Mouse (Mus musculus) adrenal gland, postnatal 10 days (tissue): ENCODE results near the gene Pnrc1. TPM values are rescaled to one million over a fixed set of nuclear protein-coding genes. Genes with fewer than 3 reads are reported as not detected.
A peak's percentile ranks its signal among the peaks of the same experiment; 100 is the strongest.

ENCODE experiments used
- DNase-seq: peaks from one replicate; pipeline ENCODE4 v3.0.0; 2021; ENCODE audit warnings: mixed read lengths
- total RNA-seq, 2 experiments: library from RNA; stranded (reverse); gene quantifications; 2 replicates each; pipeline ENCODE4 v1.2.3; 2021

Pnrc1 gene
- total RNA-seq, 2 experiments from 2014 or later: 173 to 217 TPM

DNA sequence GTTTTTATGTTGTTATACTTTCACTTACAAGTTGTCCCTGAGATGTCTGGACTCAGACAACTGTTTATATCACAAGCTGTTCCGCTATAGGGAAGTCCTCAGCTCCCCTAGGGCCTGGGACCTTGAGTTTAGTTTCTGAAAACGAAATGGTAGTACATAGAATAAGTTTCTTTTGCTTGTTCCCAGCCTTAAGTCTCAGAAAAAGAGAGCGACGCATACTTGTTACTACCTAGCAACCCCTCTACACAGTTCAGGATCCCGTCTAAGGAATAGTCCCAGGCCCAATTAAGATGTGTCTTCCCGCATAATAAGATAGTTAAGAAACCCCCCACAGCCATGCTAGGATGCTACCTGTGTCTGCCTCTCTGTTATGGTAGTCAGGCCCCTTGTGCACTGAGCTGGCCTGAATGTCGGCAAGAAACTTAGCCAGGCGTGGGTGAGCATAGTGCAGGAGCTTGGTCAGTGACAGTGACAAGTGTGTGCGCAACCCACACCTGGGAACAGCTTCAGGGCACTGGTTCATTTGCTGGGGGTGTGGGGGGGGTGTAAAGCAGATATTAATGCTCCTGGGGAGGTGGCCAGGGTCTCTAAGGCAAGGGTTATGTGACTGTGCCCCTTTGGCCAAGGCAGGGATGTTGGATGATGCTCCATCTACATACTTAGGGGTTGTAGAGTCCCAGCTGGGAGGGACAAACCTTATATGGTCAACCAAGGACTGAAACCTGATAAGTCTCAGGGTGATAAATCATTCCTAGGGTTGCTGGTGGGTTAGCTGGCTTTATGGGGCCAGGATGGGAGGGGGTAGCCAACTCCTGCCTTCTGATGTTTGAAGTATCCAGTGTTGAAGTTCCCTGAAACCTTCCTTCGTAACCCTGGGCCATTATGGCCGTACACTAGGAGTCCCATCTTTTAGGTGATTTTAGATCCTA is 19.3 kb downstream of the Pnrc1 start:
- no peak for DNase-seq

DNA sequence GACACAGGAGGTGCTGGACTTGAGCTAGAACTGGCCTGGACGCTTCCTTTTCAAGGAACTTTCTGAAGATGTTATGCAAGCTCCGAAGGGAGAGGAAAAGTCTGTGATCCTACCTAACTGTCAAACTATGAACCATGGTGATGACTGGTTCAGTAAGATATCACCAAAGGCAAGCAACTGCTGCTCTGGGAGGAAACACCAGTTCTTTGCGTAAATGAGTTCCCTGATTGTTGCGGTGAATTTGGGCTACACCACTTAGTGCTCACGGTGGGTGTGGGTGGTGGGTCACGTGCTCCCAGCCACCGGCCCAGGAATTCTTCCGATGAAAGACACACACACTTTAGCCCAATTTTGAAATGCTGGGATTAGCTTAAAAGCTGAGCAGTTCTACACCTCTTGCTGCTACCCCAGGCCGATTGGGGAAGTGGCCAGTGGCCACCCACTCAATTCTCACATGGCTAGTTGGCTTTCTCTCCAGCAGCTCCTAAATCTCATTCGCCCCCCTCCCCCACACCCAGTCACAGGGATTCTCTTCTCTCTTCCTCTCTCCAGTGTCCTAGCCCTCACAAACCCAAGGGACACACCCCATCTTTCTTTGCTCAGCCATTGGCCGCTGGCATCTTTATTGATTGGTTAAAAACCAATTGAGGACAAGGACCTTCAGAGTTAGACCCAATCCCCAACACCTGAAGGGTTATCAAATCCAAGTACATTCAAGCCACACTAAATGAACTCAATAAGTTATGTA is 24.8 kb downstream of the Pnrc1 start:
- no peak for DNase-seq

DNA sequence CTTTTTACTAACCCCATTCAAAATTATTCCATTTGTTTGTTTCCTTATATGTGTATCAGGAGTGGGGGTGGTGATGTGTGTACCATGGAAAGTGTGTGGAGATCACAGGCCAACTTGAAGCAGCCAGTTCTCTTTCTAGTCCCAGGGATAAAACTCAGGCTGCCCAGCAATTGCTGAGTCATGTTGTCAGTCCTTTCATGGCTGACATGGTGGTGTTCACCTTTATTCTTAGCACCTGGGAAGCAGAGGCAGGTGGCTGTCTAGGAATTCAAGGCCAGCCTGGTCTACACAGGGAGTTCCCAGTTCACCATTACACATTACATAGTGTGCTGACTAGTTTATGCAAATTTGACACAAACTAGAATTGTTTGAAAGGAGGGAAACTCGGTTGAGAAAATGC is 27.1 kb downstream of the Pnrc1 start:
- no peak for DNase-seq

DNA sequence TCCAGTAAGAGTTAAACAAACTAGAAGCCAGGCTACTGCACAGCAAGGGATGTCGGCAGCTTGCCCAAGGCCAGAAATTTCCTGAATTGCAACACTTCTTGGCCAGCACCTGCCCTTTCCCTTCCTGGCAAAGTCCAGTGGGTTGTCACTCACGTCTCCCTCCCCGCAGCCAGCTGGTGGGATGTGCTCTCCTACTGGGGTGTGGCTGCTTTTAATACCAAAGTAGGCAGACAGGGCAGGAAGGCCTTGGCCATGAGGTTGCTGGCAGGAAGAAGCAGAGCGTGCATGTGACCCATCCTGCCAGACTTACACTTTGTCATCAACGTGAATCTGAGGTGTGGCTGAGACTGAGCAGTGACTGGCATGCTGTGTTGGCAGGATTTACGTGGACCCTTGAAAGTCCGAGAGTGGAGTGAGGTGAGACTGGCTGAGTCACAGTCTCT is 28.6 kb downstream of the Pnrc1 start:
- DNase-seq: peak; percentile 97

DNA sequence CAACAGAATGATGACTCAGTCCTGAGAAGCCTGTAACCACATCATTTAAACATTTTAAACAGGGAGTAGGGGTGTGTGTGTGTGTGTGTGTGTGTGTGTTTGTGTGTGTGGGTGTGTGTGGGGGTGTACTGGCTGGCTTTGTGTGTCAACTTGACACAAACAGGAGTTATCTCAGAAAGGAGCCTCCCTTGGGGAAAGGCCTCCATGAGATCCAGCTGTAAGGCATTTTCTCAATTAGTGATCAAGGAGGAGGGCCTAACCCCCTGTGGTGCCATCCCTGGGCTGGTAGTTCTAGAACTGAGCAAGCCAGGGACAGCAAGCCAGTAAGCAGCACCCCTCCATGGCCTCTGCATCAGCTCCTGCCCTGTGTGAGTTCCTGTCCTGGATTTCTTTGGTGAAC is 29.7 kb downstream of the Pnrc1 start:
- DNase-seq: no peak

DNA sequence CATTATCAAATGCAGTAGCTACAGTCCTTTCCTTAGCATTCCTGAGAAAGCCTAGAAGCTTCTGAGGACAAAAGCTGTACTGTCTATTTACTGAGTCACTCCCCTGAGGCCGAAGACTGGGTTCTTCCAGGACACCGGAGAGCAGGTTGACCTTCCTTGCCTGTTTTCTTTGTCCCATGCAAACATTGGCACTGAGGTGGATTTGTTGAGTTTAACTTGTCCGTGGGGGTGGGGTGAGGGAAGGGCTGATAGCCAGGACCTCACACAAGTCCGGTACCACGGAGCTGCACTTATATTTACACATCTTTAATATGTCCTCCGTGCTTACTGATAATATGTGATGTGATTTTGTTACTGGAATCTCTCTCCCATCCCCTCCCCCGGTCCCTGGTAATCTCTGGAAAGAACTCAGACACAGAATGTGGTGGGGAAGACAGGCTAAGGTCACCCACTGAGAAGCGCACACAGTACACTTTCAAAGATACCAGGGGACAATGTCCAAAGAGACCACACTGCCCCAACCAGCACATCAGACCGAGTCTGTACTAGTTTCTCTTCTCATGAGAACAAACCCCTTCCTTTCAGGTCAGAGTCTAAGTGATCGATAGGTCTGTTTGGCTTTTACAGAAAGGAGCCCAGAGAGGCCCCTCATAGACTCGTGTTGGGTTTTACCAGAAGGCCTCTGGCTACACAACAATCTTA is 32.5 kb downstream of the Pnrc1 start:
- DNase-seq: peak; percentile 42

DNA sequence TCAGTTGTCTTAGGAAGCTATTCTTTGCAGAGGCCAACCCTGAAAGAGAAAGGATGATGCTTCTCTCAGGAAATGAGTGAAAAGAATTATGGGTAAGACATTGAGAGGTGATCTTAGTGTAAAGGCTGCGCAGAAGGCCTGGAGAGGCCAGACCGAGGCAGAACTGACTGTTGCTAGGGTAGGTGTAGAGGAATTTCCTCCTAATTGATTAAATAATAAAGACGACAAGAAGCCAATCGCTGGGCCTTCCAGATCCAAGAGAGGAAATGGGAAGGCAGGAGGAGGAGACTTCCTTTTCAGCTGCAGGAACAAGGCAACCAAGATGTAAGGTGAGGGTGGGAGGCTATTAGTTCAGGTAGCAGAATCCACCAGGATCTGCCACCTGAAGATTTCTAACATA is 35.3 kb downstream of the Pnrc1 start:
- no peak for DNase-seq

DNA sequence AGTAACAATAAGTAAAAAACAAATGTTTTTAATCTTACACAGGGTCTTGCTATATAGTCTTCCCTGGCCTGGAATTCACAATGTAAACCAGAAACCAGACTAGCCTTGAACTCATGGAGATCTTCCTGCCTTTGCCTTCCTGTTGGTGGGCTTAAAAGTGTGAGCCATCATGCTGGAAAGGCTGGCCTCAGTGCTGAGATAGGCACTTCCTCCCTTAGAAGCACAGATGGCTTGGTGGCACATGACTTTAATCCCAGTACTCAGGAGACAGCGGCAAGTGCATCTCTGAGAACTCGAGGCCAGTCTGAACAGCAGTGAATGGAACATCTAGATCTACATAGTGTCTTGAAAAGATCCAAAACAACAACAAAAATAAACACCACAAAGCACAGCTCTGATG is 39.1 kb downstream of the Pnrc1 start:
- no peak for DNase-seq

DNA sequence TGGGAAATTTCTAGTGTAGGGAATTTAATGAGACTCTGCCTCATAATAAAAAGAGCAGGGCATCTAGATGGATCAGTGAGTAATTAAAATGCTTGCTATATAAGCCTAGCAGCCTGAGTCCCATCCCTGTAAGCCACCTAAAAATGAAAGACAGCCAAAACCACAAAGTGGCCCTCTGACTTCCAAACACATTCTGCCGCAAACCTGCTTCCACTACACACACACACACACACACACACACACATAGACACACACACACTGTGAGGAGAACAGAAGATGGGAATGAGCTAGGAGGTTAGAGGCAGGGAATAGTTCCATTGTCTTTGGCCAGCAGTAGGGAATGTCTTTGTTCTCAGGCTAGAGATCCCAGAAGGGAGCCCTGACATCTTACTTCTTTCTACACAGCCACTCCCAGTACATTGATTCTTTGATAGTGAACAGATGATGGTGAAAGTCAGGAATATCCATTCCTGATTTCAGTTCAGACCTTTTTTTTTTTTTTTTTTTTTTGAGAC is 40.2 kb downstream of the Pnrc1 start:
- no peak for DNase-seq

DNA sequence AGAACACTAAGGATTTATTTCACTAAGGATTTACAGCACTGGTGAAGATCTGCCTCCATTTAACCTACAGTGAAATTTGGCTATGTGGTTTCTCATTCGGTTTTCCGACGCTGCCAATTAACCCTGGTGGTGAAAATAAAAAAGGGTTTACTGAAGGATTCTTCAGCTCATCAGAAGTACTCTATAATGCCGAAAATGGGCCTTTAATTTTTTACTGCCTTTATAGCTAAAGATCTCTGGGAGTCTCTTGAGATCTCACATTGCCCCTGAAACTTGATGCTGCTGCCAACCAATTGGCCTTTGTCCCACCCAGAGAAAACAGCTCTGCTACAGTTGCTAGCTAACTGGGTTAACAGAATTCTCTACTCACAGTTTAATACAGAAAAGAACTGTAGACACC is 41.0 kb downstream of the Pnrc1 start:
- peak; percentile 55 for DNase-seq

DNA sequence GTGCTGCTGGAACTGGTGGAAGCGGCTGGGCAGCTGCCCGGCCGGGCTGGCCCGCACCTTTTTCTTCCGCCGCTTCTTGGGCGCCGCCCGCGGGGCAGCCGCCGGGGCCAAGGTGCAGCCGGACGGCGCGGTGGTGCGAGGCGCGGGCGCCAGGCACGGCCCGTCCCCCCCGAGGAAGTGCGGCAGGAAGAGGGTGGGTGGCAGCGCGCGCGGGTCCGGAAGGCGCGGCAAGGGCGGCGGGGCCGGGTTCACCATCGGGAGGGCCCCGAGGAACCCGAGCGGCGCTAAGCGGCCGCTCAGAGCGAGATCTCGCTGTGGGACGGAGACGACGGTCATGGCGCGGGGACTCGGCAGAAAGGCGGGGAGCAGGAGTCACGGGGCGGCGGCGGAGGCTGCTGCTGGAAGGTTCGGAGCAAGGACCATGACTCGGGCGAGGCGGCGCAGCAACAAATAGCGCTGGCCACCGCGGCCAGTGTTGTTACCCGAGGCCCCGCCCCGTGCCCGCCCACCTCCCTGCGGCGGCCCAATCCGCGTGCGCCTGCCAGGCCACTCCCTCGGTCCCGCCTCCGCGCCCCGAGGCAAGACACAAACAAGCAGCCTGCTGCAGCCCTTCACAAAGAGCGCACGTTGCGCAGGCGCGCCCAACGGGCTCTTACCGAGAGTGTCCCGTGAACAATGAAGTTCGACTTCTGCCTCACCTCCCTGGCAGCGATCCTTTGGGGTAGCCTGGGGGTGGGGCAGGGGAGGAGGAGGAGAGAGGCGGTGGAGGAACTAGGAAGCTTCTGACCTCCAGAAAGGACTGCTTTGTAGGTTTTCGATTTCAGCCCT is 41.7 kb downstream of the Pnrc1 start:
- DNase-seq: peak; percentile 100

DNA sequence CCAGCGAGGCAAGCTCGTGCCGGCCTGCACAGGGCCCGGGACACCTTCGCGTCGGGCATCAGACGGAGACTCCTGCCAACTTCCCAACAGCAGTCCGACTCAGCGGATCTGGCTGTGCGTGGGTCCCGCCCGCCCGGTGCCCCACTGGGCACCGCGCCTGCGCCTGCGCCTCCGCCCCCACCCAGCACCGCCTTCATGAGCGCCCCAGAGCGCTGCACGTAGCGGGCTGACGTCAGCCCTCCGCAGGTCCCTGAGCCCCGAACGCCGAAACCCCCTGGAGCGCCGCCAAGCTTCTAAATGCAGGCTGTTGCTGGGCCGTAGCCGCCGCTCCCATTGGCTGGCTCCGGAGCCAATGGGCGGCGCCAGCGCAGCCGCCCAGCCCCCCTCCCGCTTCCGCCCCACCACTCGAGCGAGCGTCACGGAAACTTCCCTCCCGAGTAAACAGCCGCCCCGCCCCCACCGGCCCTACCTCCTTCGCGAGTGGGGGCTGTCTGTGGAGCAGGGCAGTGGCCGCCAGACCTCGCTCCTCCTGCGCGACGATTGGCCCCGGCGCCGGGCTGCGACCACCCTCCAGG is 42.4 kb downstream of the Pnrc1 start:
- DNase-seq: peak; percentile 100

DNA sequence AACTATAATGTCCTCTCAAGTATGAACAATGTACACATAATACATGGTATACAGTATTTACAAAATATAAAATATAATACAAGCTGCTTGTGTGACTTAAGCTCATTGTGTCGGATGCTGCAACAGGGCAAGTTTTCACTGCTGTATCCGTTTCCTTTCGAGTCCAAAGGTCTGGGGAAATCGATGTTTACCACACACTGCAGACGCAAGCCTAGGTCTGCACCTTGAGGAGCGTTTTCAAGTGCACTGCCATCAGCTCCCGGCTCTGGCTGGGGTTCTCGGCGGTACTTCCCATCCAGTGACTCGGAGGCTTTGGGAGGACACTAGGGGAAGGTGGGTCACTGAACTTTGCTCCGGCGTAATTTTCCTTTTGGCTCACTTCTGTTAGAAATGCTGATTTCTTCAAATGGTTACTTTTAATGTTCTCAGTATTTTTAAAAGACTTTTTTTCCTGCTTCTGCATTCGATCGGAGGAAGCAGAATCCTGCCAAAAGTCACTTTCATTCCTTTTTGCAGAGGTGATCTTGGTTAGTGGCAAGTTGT is 44.0 kb downstream of the Pnrc1 start:
- DNase-seq: peak; percentile 36

DNA sequence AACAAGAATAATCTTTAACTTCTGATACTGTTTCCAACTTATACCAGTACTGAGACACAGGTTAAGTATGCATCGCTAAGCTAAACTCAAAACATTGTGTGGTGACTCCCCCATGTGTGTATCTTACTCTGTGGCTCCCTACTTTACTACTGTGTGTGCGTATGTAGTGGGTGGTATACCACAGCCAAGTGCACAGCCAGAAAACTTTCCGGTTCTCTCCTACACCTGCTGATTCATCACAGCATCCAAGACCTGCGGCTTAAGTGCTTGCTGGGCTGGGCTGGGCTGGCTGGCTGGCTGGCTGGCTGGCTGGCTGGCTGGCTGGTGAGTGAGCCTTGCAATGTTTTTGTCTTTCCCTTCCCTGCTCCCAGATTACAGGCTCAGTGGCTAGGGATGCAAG is 46.0 kb downstream of the Pnrc1 start:
- no peak for DNase-seq

DNA sequence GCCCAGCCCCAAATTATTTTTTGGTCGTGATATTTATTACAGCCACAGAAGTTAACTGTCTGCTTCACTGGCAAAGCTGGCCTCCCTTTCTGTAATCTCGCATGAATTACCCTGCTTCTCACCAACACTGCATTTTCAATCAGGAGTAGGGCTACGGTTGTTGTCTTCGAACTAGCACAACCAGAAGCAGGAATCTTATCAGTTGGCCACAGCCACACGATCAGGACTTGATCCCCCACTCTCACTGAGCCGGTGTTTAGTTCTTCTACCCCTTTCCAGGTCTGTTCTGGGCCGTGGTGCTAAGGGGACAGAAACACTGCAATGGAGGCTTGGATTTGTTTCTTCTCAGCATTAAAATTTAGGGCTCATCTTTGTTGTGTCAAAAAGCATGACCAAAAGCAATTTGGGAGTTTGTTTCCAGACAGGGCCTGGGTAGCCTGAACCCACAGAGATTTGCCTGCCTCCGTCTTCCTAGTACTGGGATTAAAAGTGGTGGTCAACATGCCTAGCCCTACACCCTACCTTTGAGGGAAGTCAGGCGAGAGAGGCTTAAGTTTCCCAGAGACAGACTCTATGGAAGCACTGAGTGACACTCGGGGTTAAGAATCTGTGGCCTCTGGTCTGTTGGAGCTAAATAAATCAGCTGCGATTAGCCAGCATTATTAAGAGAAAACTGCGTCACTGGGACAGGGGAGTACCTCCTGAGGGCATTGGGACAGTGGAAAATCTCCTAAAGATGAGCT is 46.8 kb downstream of the Pnrc1 start:
- no peak for DNase-seq

DNA sequence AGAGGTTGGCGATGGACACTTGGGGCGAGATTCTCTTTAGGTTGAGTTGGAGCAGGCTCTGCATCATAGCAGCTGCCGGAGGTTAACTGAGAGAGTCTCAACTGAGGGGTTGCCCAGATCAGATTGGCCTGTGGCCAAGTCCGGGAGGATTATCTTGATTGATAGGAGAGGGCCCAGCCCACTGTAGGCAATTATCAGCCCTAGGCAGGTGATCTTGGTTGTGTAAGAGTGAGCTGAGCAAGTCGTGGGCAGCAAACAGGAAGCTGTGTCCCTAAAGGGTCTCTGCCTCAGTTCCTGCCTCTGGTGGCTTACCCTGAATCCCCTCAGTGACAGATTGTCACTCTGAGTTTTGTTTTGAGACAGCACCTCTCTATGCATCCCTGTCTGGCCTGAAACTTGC is 47.4 kb downstream of the Pnrc1 start:
- peak; percentile 42 for DNase-seq

DNA sequence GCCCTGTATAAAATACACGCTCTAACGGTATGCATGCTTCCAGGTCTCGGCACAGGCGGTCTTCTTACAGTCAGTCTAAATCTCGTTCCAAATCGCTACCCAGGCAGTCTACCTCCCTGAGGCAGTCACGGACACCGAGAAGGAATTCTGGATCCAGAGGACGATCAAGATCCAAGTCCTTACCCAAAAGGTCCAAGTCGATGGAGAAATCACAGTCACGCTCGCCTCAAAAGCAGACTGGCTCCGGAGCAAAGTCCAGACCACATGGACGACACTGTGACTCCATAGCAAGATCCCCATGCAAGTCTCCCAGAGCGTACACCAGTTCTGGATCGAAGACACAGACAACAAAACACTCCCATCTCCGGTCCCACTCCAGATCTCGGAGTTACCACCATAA is 59.1 kb downstream of the Pnrc1 start:
- no peak for DNase-seq

DNA sequence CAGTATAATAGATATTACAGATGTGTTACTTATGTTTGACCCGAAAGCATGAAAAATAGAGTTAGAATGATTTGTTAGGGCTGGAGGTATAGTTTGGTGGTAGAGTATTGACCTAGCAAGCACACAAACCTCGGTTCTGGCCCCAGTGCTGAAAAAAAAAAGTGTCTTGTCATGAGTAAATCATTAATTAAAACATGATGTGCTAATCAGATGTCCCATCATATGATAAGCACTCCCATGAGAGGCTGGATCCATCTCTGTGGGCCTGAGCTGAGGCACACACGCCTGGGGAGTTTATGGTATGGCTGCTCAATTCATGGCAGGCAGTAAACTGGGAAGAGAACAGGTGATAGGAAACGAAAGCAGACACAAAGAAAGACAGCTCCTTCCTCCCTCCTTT is 60.3 kb downstream of the Pnrc1 start:
- no peak for DNase-seq

DNA sequence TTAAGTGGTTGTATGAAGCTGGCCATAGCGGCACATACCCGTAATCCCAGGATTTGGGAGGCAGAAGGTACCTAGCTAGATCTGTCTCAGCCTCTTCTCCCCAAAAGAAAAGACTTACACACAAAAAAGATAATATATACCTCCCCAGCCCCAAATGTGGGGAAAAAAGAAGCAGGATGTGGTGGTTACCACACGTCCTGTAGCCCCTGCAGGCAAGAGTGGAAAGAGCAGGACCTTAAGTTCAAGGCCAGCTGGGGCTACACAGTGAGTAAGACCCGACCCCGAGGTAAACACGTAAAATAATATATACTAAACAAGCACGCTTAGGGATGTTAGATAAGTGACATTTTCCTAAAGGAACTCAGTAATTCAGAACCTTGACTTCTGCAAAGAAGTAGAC is 62.8 kb downstream of the Pnrc1 start:
- no peak for DNase-seq

DNA sequence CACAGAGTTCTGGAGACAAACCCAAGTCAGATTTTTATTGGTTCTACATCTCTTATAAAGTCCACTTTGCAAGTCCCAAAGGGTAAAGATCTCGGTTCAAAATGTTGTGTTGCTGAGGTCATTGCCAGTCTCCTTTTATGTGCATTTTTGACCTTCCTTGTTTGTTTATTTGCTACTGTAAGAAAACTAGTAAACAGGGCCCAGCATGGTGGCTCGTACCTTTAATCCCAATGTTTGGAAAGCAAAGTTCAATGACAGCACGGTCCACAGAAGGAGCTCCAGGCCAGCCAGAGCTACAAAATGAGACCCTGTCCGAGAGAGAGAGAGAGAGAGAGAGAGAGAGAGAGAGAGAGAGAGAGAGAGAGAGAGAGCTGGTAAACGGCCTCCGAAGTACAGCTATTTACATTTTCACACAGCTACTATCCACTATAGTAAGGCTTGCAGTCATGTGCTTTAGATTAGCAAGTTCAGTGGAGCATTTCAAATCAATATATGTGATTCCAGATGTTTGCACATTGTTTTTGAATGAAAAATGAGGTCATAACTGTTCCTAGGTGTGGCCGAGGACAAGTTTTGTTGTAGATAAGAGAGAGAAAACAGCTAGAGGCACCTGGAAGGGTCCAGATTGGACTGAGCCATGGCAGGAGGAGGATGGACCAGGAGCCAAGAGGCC is 65.8 kb downstream of the Pnrc1 start:
- no peak for DNase-seq
